Mouse (Mus musculus): ENCODE data around the gene Gcfc2.

GRCm38 (mm10) chr6:81895678-81896230, 27.7 kb upstream of the Gcfc2 start:
- TF ChIP-seq CTCF (IDR thresholded peaks at IDR 0.05; ENCODE audit: low read depth, low read length) (no peak), GATA1 (IDR thresholded peaks at IDR 0.05; ENCODE audit: borderline replicate concordance, low read length) (no peak), TAL1 (conservative IDR thresholded peaks at IDR 0.05; ENCODE audit: low read depth, low read length) (no peak)
